Mouse (Mus musculus): ENCODE data around the gene Igf1. TPM values are rescaled to one million over a fixed set of nuclear protein-coding genes. Genes with fewer than 3 reads are reported as not detected.

Igf1 gene
- total and polyA plus RNA-seq, 2 experiments = 252 to 1,223 TPM

GRCm38 (mm10) chr10:87868349-87869053, 10.4 kb downstream of the Igf1 start:
- no peaks in the 10 kb centered on the region for H3K27me3 ChIP-seq (ENCODE audit: control insufficient read depth, insufficient read depth, low read length)
- H3K4me1 ChIP-seq (ENCODE audit: control insufficient read depth, insufficient read depth, low read length) = peaks cover 51% of the 10 kb centered on the region
- 89% methylated on average over 9 of the region's 9 CpGs for WGBS
- H3K79me2 ChIP-seq (ENCODE audit: control insufficient read depth, insufficient read depth, low read length) = peaks cover 3% of the 10 kb centered on the region; the same call in 1 of the 2 replicates
- peaks cover 86% of the 10 kb centered on the region for H3K36me3 ChIP-seq (ENCODE audit: control insufficient read depth, insufficient read depth, low read length)
- H3K9ac ChIP-seq (ENCODE audit: low read depth, low read length) = no peak overlapping the region
- DNase-seq (ENCODE audit: extremely low read depth, low read depth, low spot score) = no peak
- H3K4me3 ChIP-seq (ENCODE audit: insufficient read depth, low read depth, low read length) = no peak overlapping the region
- no peak overlapping the region for H3K27ac ChIP-seq (replicated peaks; ENCODE audit: insufficient read depth, low read depth, low read length)
- TF ChIP-seq POLR2A (IDR thresholded peaks at IDR 0.05; ENCODE audit: extremely low read depth, insufficient read depth, low read length) (no peak), CTCF (IDR thresholded peaks at IDR 0.05; ENCODE audit: low read depth, low read length) (no peak)

GRCm38 (mm10) chr10:87869151-87869550, 11.1 kb downstream of the Igf1 start:
- no peak for TF ChIP-seq CTCF (IDR thresholded peaks at IDR 0.05; ENCODE audit: low read depth, low read length)
- TF ChIP-seq POLR2A (IDR thresholded peaks at IDR 0.05; ENCODE audit: extremely low read depth, insufficient read depth, low read length) = no peak
- peaks cover 6% of the 10 kb centered on the region; the same call in 1 of the 2 replicates for H3K79me2 ChIP-seq (ENCODE audit: control insufficient read depth, insufficient read depth, low read length)
- H3K27ac ChIP-seq (replicated peaks; ENCODE audit: insufficient read depth, low read depth, low read length) = no peak overlapping the region
- no peak overlapping the region for H3K4me3 ChIP-seq (ENCODE audit: insufficient read depth, low read depth, low read length)
- no peaks in the 10 kb centered on the region for H3K27me3 ChIP-seq (ENCODE audit: control insufficient read depth, insufficient read depth, low read length)
- H3K9ac ChIP-seq (ENCODE audit: low read depth, low read length) = no peak overlapping the region
- H3K4me1 ChIP-seq (ENCODE audit: control insufficient read depth, insufficient read depth, low read length) = peaks cover 49% of the 10 kb centered on the region
- peaks cover 89% of the 10 kb centered on the region for H3K36me3 ChIP-seq (ENCODE audit: control insufficient read depth, insufficient read depth, low read length)
- DNase-seq (ENCODE audit: extremely low read depth, low read depth, low spot score) = no peak
- WGBS = 73% methylated on average over 2 of the region's 2 CpGs

- DNase-seq (ENCODE audit: extremely low read depth, low read depth, low spot score) = no peak
- TF ChIP-seq CTCF (IDR thresholded peaks at IDR 0.05; ENCODE audit: low read depth, low read length) (no peak), POLR2A (IDR thresholded peaks at IDR 0.05; ENCODE audit: extremely low read depth, insufficient read depth, low read length) (no peak)
- Histone ChIP-seq H3K27me3 (ENCODE audit: control insufficient read depth, insufficient read depth, low read length) (no peaks in the 10 kb centered on the region), H3K4me3 (ENCODE audit: insufficient read depth, low read depth, low read length) (no peak overlapping the region), H3K9ac (ENCODE audit: low read depth, low read length) (no peak overlapping the region), H3K4me1 (ENCODE audit: control insufficient read depth, insufficient read depth, low read length) (peaks cover 46% of the 10 kb centered on the region), H3K36me3 (ENCODE audit: control insufficient read depth, insufficient read depth, low read length) (peaks cover 89% of the 10 kb centered on the region), H3K27ac (replicated peaks; ENCODE audit: insufficient read depth, low read depth, low read length) (no peak overlapping the region), H3K79me2 (ENCODE audit: control insufficient read depth, insufficient read depth, low read length) (peaks cover 7% of the 10 kb centered on the region; the same call in 1 of the 2 replicates)
- WGBS = 57% methylated on average over 1 of the region's 1 CpGs
Measured at GRCm38 (mm10) chr10:87869691-87870090, 11.6 kb downstream of the Igf1 start.

- WGBS = 24% methylated on average over 8 of the region's 8 CpGs
- Histone ChIP-seq H3K79me2 (ENCODE audit: control insufficient read depth, insufficient read depth, low read length) (peaks cover 5% of the 10 kb centered on the region; the same call in 1 of the 2 replicates), H3K9ac (ENCODE audit: low read depth, low read length) (peak overlapping the region; percentile 50), H3K36me3 (ENCODE audit: control insufficient read depth, insufficient read depth, low read length) (peaks cover 93% of the 10 kb centered on the region), H3K4me3 (ENCODE audit: insufficient read depth, low read depth, low read length) (no peak overlapping the region), H3K27ac (replicated peaks; ENCODE audit: insufficient read depth, low read depth, low read length) (peak overlapping the region; percentile 65), H3K4me1 (ENCODE audit: control insufficient read depth, insufficient read depth, low read length) (peaks cover 31% of the 10 kb centered on the region), H3K27me3 (ENCODE audit: control insufficient read depth, insufficient read depth, low read length) (no peaks in the 10 kb centered on the region)
- TF ChIP-seq POLR2A (IDR thresholded peaks at IDR 0.05; ENCODE audit: extremely low read depth, insufficient read depth, low read length) (no peak), CTCF (IDR thresholded peaks at IDR 0.05; ENCODE audit: low read depth, low read length) (no peak)
- DNase-seq (ENCODE audit: extremely low read depth, low read depth, low spot score) = peak; percentile 54
Measured at GRCm38 (mm10) chr10:87871863-87872647, 14.0 kb downstream of the Igf1 start.

- Histone ChIP-seq H3K9ac (ENCODE audit: low read depth, low read length) (no peak overlapping the region), H3K4me1 (ENCODE audit: control insufficient read depth, insufficient read depth, low read length) (peaks cover 28% of the 10 kb centered on the region), H3K36me3 (ENCODE audit: control insufficient read depth, insufficient read depth, low read length) (peaks cover 92% of the 10 kb centered on the region), H3K27me3 (ENCODE audit: control insufficient read depth, insufficient read depth, low read length) (no peaks in the 10 kb centered on the region), H3K4me3 (ENCODE audit: insufficient read depth, low read depth, low read length) (no peak overlapping the region), H3K79me2 (ENCODE audit: control insufficient read depth, insufficient read depth, low read length) (peaks cover 5% of the 10 kb centered on the region; the same call in 1 of the 2 replicates), H3K27ac (replicated peaks; ENCODE audit: insufficient read depth, low read depth, low read length) (peak overlapping the region; percentile 20)
- DNase-seq (ENCODE audit: extremely low read depth, low read depth, low spot score) = no peak
- TF ChIP-seq CTCF (IDR thresholded peaks at IDR 0.05; ENCODE audit: low read depth, low read length) (no peak), POLR2A (IDR thresholded peaks at IDR 0.05; ENCODE audit: extremely low read depth, insufficient read depth, low read length) (no peak)
- 68% methylated on average over 5 of the region's 5 CpGs for WGBS
Measured at GRCm38 (mm10) chr10:87872854-87873253, 14.8 kb downstream of the Igf1 start.
